Mouse (Mus musculus): Measurements from ENCODE around the gene Podxl.

DNA sequence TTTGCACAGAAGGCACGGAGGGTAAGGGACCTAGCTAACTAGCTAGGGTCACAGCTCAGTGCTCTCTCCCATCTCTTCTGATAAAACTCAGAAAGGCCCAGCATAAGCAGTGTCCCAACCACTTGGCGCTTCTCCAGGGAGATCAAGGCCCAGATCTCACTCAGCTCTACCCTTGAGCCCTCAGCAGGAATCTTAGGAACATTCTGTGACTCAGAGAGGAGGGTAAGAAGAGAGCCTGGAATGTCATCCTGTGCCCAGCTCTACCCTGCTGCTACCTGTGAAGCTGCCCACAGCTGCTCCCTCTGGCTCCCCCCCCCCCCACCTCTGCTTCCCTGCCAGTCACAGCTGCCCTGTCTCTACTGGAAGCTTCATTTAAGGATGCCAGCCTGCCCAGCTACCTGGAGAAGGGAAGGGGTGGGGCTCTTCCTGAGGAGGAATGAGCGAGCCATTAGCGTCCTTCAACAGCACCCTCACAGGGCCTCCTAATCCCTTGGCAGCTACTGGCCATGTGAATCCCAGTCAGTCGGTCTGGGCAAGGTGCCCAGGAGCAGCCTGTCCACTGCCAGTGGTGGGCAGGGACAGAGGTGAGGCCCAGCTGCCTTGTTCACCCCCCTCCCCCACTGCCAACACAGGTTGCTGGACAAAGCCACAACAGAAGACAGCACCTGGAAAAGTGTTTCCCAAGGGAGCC is 14.3 kb downstream of the Podxl start:
- TF ChIP-seq CTCF (IDR thresholded peaks at IDR 0.05; ENCODE audit: control insufficient read depth, insufficient read depth, insufficient replicate concordance, low read depth, low read length) = no peak
- no peak for TF ChIP-seq POLR2A (IDR thresholded peaks at IDR 0.05; ENCODE audit: control insufficient read depth, low read depth, low read length)
